Mouse (Mus musculus): ENCODE measurements at regions not wholly inside any gene's neighbourhood (a gene's known extent, or its start where the extent isn't known, plus 50 kb on each side); places are given as distances from the start of the nearest gene placed in this dataset.

- no peak overlapping the region for H3K27ac ChIP-seq (ENCODE audit: low read depth, low read length)
- no peak overlapping the region for H3K4me3 ChIP-seq (ENCODE audit: low read depth, low read length)
- no peaks in the 10 kb centered on the region for H3K36me3 ChIP-seq (ENCODE audit: control insufficient read depth, insufficient read depth, low read length)
- ATAC-seq (replicated peaks; ENCODE audit: low FRiP score) (no peak), DNase-seq (ENCODE audit: low spot score) (no peak)
- no peaks in the 10 kb centered on the region; the same call in 1 of the 2 replicates for H3K4me1 ChIP-seq (replicated peaks; ENCODE audit: control insufficient read depth, insufficient read depth, low read length)
- no peaks in the 10 kb centered on the region for H3K9me3 ChIP-seq (ENCODE audit: control insufficient read depth, low read length)
- 85% methylated on average over 11 of the region's 11 CpGs for WGBS
- no peak overlapping the region for H3K9ac ChIP-seq (ENCODE audit: low read length)
- no peak overlapping the region for H3K4me2 ChIP-seq (ENCODE audit: low read depth, low read length, severe bottlenecking)
- H3K27me3 ChIP-seq (ENCODE audit: control insufficient read depth, insufficient read depth, low read length), result no peaks in the 10 kb centered on the region
Measured at GRCm38 (mm10) chr13:80611937-80612336, 271.2 kb upstream of the Arrdc3 start.

- ATAC-seq (replicated peaks; ENCODE audit: low FRiP score), result 0 out of 2 replicates have a peak, but pooled peaks have one; percentile 47
- no peak overlapping the region for H3K4me3 ChIP-seq (ENCODE audit: low read depth, low read length)
- DNase-seq (ENCODE audit: low spot score), result no peak
- no peaks in the 10 kb centered on the region for H3K9me3 ChIP-seq (ENCODE audit: control insufficient read depth, low read length)
- H3K4me2 ChIP-seq (ENCODE audit: low read depth, low read length, severe bottlenecking), result no peak overlapping the region
- H3K9ac ChIP-seq (ENCODE audit: low read length), result no peak overlapping the region
- H3K27me3 ChIP-seq (ENCODE audit: control insufficient read depth, insufficient read depth, low read length), result no peaks in the 10 kb centered on the region
- no peaks in the 10 kb centered on the region; the same call in 1 of the 2 replicates for H3K4me1 ChIP-seq (replicated peaks; ENCODE audit: control insufficient read depth, insufficient read depth, low read length)
- H3K36me3 ChIP-seq (ENCODE audit: control insufficient read depth, insufficient read depth, low read length), result no peaks in the 10 kb centered on the region
- 74% methylated on average over 9 of the region's 9 CpGs for WGBS
- no peak overlapping the region for H3K27ac ChIP-seq (ENCODE audit: low read depth, low read length)
Measured at GRCm38 (mm10) chr13:80613167-80613883, 269.9 kb upstream of the Arrdc3 start.

- no peaks in the 10 kb centered on the region for H3K27me3 ChIP-seq (ENCODE audit: control insufficient read depth, insufficient read depth, low read length)
- 48% methylated on average over 1 of the region's 1 CpGs for WGBS
- H3K4me3 ChIP-seq (ENCODE audit: low read depth, low read length), result no peak overlapping the region
- no peaks in the 10 kb centered on the region for H3K9me3 ChIP-seq (ENCODE audit: control insufficient read depth, low read length)
- no peaks in the 10 kb centered on the region for H3K36me3 ChIP-seq (ENCODE audit: control insufficient read depth, insufficient read depth, low read length)
- H3K9ac ChIP-seq (ENCODE audit: low read length), result no peak overlapping the region
- H3K4me2 ChIP-seq (ENCODE audit: low read depth, low read length, severe bottlenecking), result no peak overlapping the region
- ATAC-seq (replicated peaks; ENCODE audit: low FRiP score), result no peak
- no peak overlapping the region for H3K27ac ChIP-seq (ENCODE audit: low read depth, low read length)
- DNase-seq (ENCODE audit: low spot score), result no peak
- no peaks in the 10 kb centered on the region; the same call in 1 of the 2 replicates for H3K4me1 ChIP-seq (replicated peaks; ENCODE audit: control insufficient read depth, insufficient read depth, low read length)
Measured at GRCm38 (mm10) chr13:80613884-80614247, 269.3 kb upstream of the Arrdc3 start.

GRCm38 (mm10) chr13:80614971-80615370 is 268.2 kb upstream of the Arrdc3 start:
- no peak overlapping the region for H3K9ac ChIP-seq (ENCODE audit: low read length)
- WGBS, result 62% methylated on average over 5 of the region's 5 CpGs

GRCm38 (mm10) chr13:80623005-80623404 is 260.2 kb upstream of the Arrdc3 start:
- no peak overlapping the region for H3K4me3 ChIP-seq (ENCODE audit: low read depth, low read length)
- H3K36me3 ChIP-seq (ENCODE audit: control insufficient read depth, insufficient read depth, low read length), result no peaks in the 10 kb centered on the region
- no peak for DNase-seq (ENCODE audit: low spot score)
- no peaks in the 10 kb centered on the region for H3K4me1 ChIP-seq (replicated peaks; ENCODE audit: control insufficient read depth, insufficient read depth, low read length)
- H3K27me3 ChIP-seq (ENCODE audit: control insufficient read depth, insufficient read depth, low read length), result no peaks in the 10 kb centered on the region
- no peak overlapping the region for H3K27ac ChIP-seq (ENCODE audit: low read depth, low read length)
- H3K9ac ChIP-seq (ENCODE audit: low read length), result no peak overlapping the region
- no peak overlapping the region for H3K4me2 ChIP-seq (ENCODE audit: low read depth, low read length, severe bottlenecking)
- peak; percentile 94 for ATAC-seq (replicated peaks; ENCODE audit: low FRiP score)
- 11% methylated on average over 2 of the region's 2 CpGs for WGBS
- no peaks in the 10 kb centered on the region for H3K9me3 ChIP-seq (ENCODE audit: control insufficient read depth, low read length)

More at GRCm38 (mm10) chr13:80614971-80615370, 268.2 kb upstream of the Arrdc3 start:
- DNase-seq (ENCODE audit: low spot score), result no peak
- no peaks in the 10 kb centered on the region for H3K27me3 ChIP-seq (ENCODE audit: control insufficient read depth, insufficient read depth, low read length)
- no peak overlapping the region for H3K4me3 ChIP-seq (ENCODE audit: low read depth, low read length)
- H3K4me2 ChIP-seq (ENCODE audit: low read depth, low read length, severe bottlenecking), result no peak overlapping the region
- H3K9me3 ChIP-seq (ENCODE audit: control insufficient read depth, low read length), result no peaks in the 10 kb centered on the region
- H3K4me1 ChIP-seq (replicated peaks; ENCODE audit: control insufficient read depth, insufficient read depth, low read length), result no peaks in the 10 kb centered on the region; the same call in 1 of the 2 replicates
- no peak overlapping the region for H3K27ac ChIP-seq (ENCODE audit: low read depth, low read length)
- no peaks in the 10 kb centered on the region for H3K36me3 ChIP-seq (ENCODE audit: control insufficient read depth, insufficient read depth, low read length)
- peak; percentile 47; the same call in 1 of the 2 replicates for ATAC-seq (replicated peaks; ENCODE audit: low FRiP score)

- WGBS, result 73% methylated on average over 2 of the region's 2 CpGs
- no peaks in the 10 kb centered on the region for H3K9me3 ChIP-seq (ENCODE audit: control insufficient read depth, low read length)
- ATAC-seq (replicated peaks; ENCODE audit: low FRiP score) (no peak), DNase-seq (ENCODE audit: low spot score) (no peak)
- H3K9ac ChIP-seq (ENCODE audit: low read length), result no peak overlapping the region
- H3K27me3 ChIP-seq (ENCODE audit: control insufficient read depth, insufficient read depth, low read length), result no peaks in the 10 kb centered on the region
- no peaks in the 10 kb centered on the region for H3K4me1 ChIP-seq (replicated peaks; ENCODE audit: control insufficient read depth, insufficient read depth, low read length)
- no peak overlapping the region for H3K4me2 ChIP-seq (ENCODE audit: low read depth, low read length, severe bottlenecking)
- no peak overlapping the region for H3K4me3 ChIP-seq (ENCODE audit: low read depth, low read length)
- no peaks in the 10 kb centered on the region for H3K36me3 ChIP-seq (ENCODE audit: control insufficient read depth, insufficient read depth, low read length)
- H3K27ac ChIP-seq (ENCODE audit: low read depth, low read length), result no peak overlapping the region
Measured at GRCm38 (mm10) chr13:80641334-80641733, 241.8 kb upstream of the Arrdc3 start.

- DNase-seq (ENCODE audit: low spot score) (no peak), ATAC-seq (replicated peaks; ENCODE audit: low FRiP score) (peak; percentile 63)
- no peak overlapping the region for H3K4me3 ChIP-seq (ENCODE audit: low read depth, low read length)
- no peak overlapping the region for H3K4me2 ChIP-seq (ENCODE audit: low read depth, low read length, severe bottlenecking)
- no peaks in the 10 kb centered on the region for H3K36me3 ChIP-seq (ENCODE audit: control insufficient read depth, insufficient read depth, low read length)
- no peaks in the 10 kb centered on the region for H3K9me3 ChIP-seq (ENCODE audit: control insufficient read depth, low read length)
- 25% methylated on average over 4 of the region's 4 CpGs for WGBS
- no peak overlapping the region for H3K27ac ChIP-seq (ENCODE audit: low read depth, low read length)
- H3K9ac ChIP-seq (ENCODE audit: low read length), result no peak overlapping the region
- no peaks in the 10 kb centered on the region for H3K27me3 ChIP-seq (ENCODE audit: control insufficient read depth, insufficient read depth, low read length)
- 0 out of 2 replicates have a peak, but pooled peaks cover 3% of the 10 kb centered on the region for H3K4me1 ChIP-seq (replicated peaks; ENCODE audit: control insufficient read depth, insufficient read depth, low read length)
Measured at GRCm38 (mm10) chr13:80647578-80647977, 235.6 kb upstream of the Arrdc3 start.

GRCm38 (mm10) chr13:80652967-80653539 is 230.1 kb upstream of the Arrdc3 start:
- DNase-seq (ENCODE audit: low spot score) (no peak), ATAC-seq (replicated peaks; ENCODE audit: low FRiP score) (0 out of 2 replicates have a peak, but pooled peaks have one; percentile 45)
- Histone ChIP-seq H3K4me3 (ENCODE audit: low read depth, low read length) (no peak overlapping the region), H3K4me1 (replicated peaks; ENCODE audit: control insufficient read depth, insufficient read depth, low read length) (0 out of 2 replicates have a peak, but pooled peaks cover 2% of the 10 kb centered on the region), H3K27me3 (ENCODE audit: control insufficient read depth, insufficient read depth, low read length) (no peaks in the 10 kb centered on the region), H3K36me3 (ENCODE audit: control insufficient read depth, insufficient read depth, low read length) (no peaks in the 10 kb centered on the region), H3K9me3 (ENCODE audit: control insufficient read depth, low read length) (no peaks in the 10 kb centered on the region), H3K9ac (ENCODE audit: low read length) (no peak overlapping the region), H3K27ac (ENCODE audit: low read depth, low read length) (no peak overlapping the region), H3K4me2 (ENCODE audit: low read depth, low read length, severe bottlenecking) (no peak overlapping the region)
- WGBS, result 68% methylated on average over 8 of the region's 8 CpGs

All from forebrain, embryonic 11.5 days (tissue).